15 mouse cellular contexts compared by ENCODE assay signal in the genomic region with DNA sequence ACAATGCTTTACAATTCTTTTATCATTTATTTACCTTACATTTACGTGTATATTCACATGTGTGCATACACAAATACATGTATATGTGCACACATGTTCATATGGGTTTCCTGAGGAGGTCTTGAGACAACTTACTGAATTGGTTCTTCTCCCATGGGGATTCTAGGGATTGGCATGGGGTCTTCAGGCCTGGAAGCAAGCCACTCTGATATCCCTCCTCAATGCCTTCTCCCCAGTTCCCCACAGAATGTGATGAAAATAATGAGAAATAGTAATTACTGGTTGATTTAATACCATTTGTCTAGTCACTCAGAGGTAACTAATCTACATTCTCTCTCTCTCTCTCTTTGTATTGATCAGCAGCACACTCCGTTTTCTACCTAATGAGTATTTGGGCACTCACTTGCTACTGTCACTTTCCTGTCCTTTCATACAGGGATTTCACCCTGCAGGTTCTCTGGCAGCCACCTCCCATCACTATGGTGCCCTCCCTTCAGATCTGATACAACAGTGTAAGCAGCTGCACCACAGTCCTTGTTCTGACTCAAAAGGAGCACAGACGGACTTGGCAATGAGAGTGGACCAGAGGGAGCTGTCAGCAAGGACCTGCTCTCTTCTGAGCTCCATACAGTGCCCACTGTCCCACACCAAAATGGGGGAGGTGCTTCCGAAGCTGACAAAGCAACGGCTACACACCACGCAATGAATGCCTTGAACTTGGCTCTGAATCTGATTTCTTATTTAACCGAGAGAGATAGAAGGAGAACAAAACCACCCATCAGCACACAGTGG.
A peak's percentile ranks its signal among the peaks of the same experiment; 100 is the strongest.
DNase-seq lines count a peak whose midpoint lies in the region; ATAC-seq lines count a peak whose summit lies in the region.
"Had no signal": no experiment of that assay in that cellular context is flagged by ENCODE, and none has a peak within 500 bp of the region (broad histone marks: within the 10 kb centered on the region; RNA-seq: fewer than 3 reads in every experiment).

No protein-coding gene starts in this region.

- H3K9ac ChIP-seq in hindbrain, embryonic 12.5 days, result no peak overlapping the region
- H3K9ac ChIP-seq in forebrain, embryonic 15.5 days (replicated peaks), result no peak overlapping the region
- no peak overlapping the region for H3K9ac ChIP-seq in neural tube, embryonic 14.5 days (replicated peaks; ENCODE audit: low read depth, low read length)
- H3K9ac ChIP-seq: embryonic facial prominence, embryonic 15.5 days; limb, embryonic 12.5 days; stomach, embryonic 15.5 days had no signal

- no peak overlapping the region for H3K4me3 ChIP-seq in hindbrain, embryonic 12.5 days
- H3K4me3 ChIP-seq in hindbrain, embryonic 10.5 days, result no peak overlapping the region
- H3K4me3 ChIP-seq in forebrain, embryonic 15.5 days, result no peak overlapping the region
- no peak overlapping the region for H3K4me3 ChIP-seq in neural tube, embryonic 14.5 days (ENCODE audit: low read depth, low read length)
- H3K4me3 ChIP-seq: embryonic facial prominence, embryonic 15.5 days; limb, embryonic 12.5 days; myocyte; stomach, embryonic 15.5 days had no signal

- no peaks in the 10 kb centered on the region for H3K36me3 ChIP-seq in hindbrain, embryonic 12.5 days
- no peaks in the 10 kb centered on the region for H3K36me3 ChIP-seq in hindbrain, embryonic 10.5 days
- no peaks in the 10 kb centered on the region for H3K36me3 ChIP-seq in forebrain, embryonic 15.5 days
- H3K36me3 ChIP-seq in neural tube, embryonic 14.5 days (ENCODE audit: control insufficient read depth, insufficient read depth, low read length), result no peaks in the 10 kb centered on the region
- H3K36me3 ChIP-seq: embryonic facial prominence, embryonic 15.5 days; limb, embryonic 12.5 days; stomach, embryonic 15.5 days had no signal

- peak; percentile 79 for ATAC-seq in hindbrain, embryonic 12.5 days (ENCODE audit: low FRiP score)
- ATAC-seq in forebrain, embryonic 15.5 days (replicated peaks), result peak; percentile 93
- peak; percentile 94 for ATAC-seq in neural tube, embryonic 14.5 days (ENCODE audit: low read depth)
- ATAC-seq: activated CD4-positive, CD25-positive, alpha-beta regulatory T cell, adult 4 months had no signal

- no peaks in the 10 kb centered on the region for H3K9me3 ChIP-seq in hindbrain, embryonic 12.5 days (replicated peaks)
- no peaks in the 10 kb centered on the region for H3K9me3 ChIP-seq in hindbrain, embryonic 10.5 days
- no peaks in the 10 kb centered on the region for H3K9me3 ChIP-seq in forebrain, embryonic 15.5 days
- no peaks in the 10 kb centered on the region for H3K9me3 ChIP-seq in neural tube, embryonic 14.5 days (ENCODE audit: control insufficient read depth, low read length)
- H3K9me3 ChIP-seq: embryonic facial prominence, embryonic 15.5 days; limb, embryonic 12.5 days; stomach, embryonic 15.5 days had no signal

- no peak overlapping the region for H3K4me2 ChIP-seq in hindbrain, embryonic 12.5 days (replicated peaks)
- H3K4me2 ChIP-seq in forebrain, embryonic 15.5 days (replicated peaks), result no peak overlapping the region; the same call in 1 of the 2 replicates
- no peak overlapping the region for H3K4me2 ChIP-seq in neural tube, embryonic 14.5 days (ENCODE audit: low read depth, low read length)
- H3K4me2 ChIP-seq: embryonic facial prominence, embryonic 15.5 days; limb, embryonic 12.5 days; stomach, embryonic 15.5 days had no signal

- DNase-seq in hindbrain, embryonic 10.5 days (ENCODE audit: low spot score), result no peak
- DNase-seq in ovary, postnatal 36 days (ENCODE audit: low spot score), result peak; percentile 26
- DNase-seq in ovary, postnatal 10 days (ENCODE audit: low spot score), result no peak
- DNase-seq in spleen, adult 12 weeks (ENCODE audit: low spot score), result no peak
- DNase-seq: kidney, adult 11 months; lung, adult 18-20 months; thymus, postnatal 36 days had no signal

- H3K27me3 ChIP-seq in hindbrain, embryonic 12.5 days, result no peaks in the 10 kb centered on the region
- H3K27me3 ChIP-seq in hindbrain, embryonic 10.5 days (ENCODE audit: insufficient read depth, poor library complexity, severe bottlenecking), result no peaks in the 10 kb centered on the region
- H3K27me3 ChIP-seq in forebrain, embryonic 15.5 days, result no peaks in the 10 kb centered on the region
- H3K27me3 ChIP-seq in neural tube, embryonic 14.5 days (ENCODE audit: control insufficient read depth, insufficient read depth, low read length), result no peaks in the 10 kb centered on the region
- H3K27me3 ChIP-seq: embryonic facial prominence, embryonic 15.5 days; limb, embryonic 12.5 days; stomach, embryonic 15.5 days had no signal

- H3K27ac ChIP-seq in hindbrain, embryonic 12.5 days, result no peak overlapping the region
- H3K27ac ChIP-seq in hindbrain, embryonic 10.5 days, result no peak overlapping the region
- no peak overlapping the region for H3K27ac ChIP-seq in forebrain, embryonic 15.5 days (replicated peaks)
- H3K27ac ChIP-seq in neural tube, embryonic 14.5 days (ENCODE audit: low read depth, low read length), result no peak overlapping the region
- H3K27ac ChIP-seq: embryonic facial prominence, embryonic 15.5 days; limb, embryonic 12.5 days; stomach, embryonic 15.5 days had no signal

- whole genome bisulfite sequencing in hindbrain, embryonic 12.5 days, result 73% methylated on average over 7 of the region's 7 CpGs
- WGBS in hindbrain, embryonic 10.5 days, result 72% methylated on average over 7 of the region's 7 CpGs
- 35% methylated on average over 7 of the region's 7 CpGs for WGBS in forebrain, embryonic 15.5 days
- 63% methylated on average over 7 of the region's 7 CpGs for WGBS in neural tube, embryonic 14.5 days

- no peaks in the 10 kb centered on the region for H3K4me1 ChIP-seq in hindbrain, embryonic 12.5 days
- no peaks in the 10 kb centered on the region for H3K4me1 ChIP-seq in hindbrain, embryonic 10.5 days (replicated peaks)
- H3K4me1 ChIP-seq in forebrain, embryonic 15.5 days, result peaks cover 10% of the 10 kb centered on the region
- no peaks in the 10 kb centered on the region for H3K4me1 ChIP-seq in neural tube, embryonic 14.5 days (ENCODE audit: control insufficient read depth, insufficient read depth, low read length)
- H3K4me1 ChIP-seq: embryonic facial prominence, embryonic 15.5 days; limb, embryonic 12.5 days; stomach, embryonic 15.5 days had no signal
